Mouse (Mus musculus) spleen, adult 2 months (tissue): ENCODE measurements around the gene Mfsd9. TPM values are rescaled to one million over a fixed set of nuclear protein-coding genes. Genes with fewer than 3 reads are reported as not detected.

Experiments
- DNase-seq, 2 experiments: peaks; one replicate each; pipeline versions ENCODE4 v3.0.0 to v3.0.0-alpha.2; 2012 to 2021; ENCODE audit warnings: low spot score in 2 of 2, low read depth in 1 of 2
- H3K27ac ChIP-seq: fragments of 200-500 bp; 2 replicates; pipeline ENCODE4 v1.5.1; 2012; ENCODE audit warnings: low read length, inconsistent platforms; ENCODE audit not compliant: insufficient read depth
- H3K27me3 ChIP-seq: fragments of 200-500 bp; 2 replicates; pipeline ENCODE4 v1.6.1; 2012; ENCODE audit warnings: mild to moderate bottlenecking, moderate library complexity, low read length, inconsistent platforms; ENCODE audit not compliant: control insufficient read depth, insufficient read depth
- H3K36me3 ChIP-seq: fragments of 200-500 bp; 2 replicates; pipeline ENCODE4 v1.6.1; 2012; ENCODE audit warnings: mild to moderate bottlenecking, low read length, inconsistent platforms; ENCODE audit not compliant: control insufficient read depth, insufficient read depth
- H3K4me1 ChIP-seq: fragments of 200-500 bp; 2 replicates; pipeline ENCODE4 v1.6.1; 2011; ENCODE audit warnings: inconsistent platforms; ENCODE audit not compliant: control insufficient read depth, insufficient read depth, insufficient read length
- H3K4me3 ChIP-seq: fragments of 200-500 bp; 2 replicates; pipeline ENCODE4 v1.5.1; 2011; ENCODE audit warnings: mild to moderate bottlenecking, inconsistent platforms; ENCODE audit not compliant: insufficient read depth, insufficient read length; ENCODE audit errors: extremely low read depth
- CTCF ChIP-seq: fragments of 200-500 bp; IDR thresholded peaks from 2 replicates; pipeline ENCODE4 v1.5.1; 2011; ENCODE audit warnings: mild to moderate bottlenecking, inconsistent platforms; ENCODE audit not compliant: insufficient read depth, insufficient read length, insufficient replicate concordance; ENCODE audit errors: extremely low read depth
- POLR2A ChIP-seq: fragments of 200-500 bp; IDR thresholded peaks from 2 replicates; pipeline ENCODE4 v1.6.1; 2011; ENCODE audit warnings: low read depth, low read length, inconsistent platforms
- WGBS: fragments of 180-500 bp; shearing (Covaris S2); methylation state at CpG from one replicate; pipeline ENCODE4 v1.1.7; 2018; 5-methylcytosine and 5-hydroxymethylcytosine counted together
- polyA plus RNA-seq: library from polyadenylated mRNA; depleted of rRNA; stranded (reverse); fragments of >200 nt; gene quantifications from 2 replicates; pipeline ENCODE4 v1.2.3, GENCODE M21; 2012

The Mfsd9 gene
- polyA plus RNA-seq, 1 experiment, result 0.83 TPM

- TF ChIP-seq POLR2A, result no peak
- no peak for TF ChIP-seq CTCF
- Histone ChIP-seq H3K27me3 (no peaks in the 10 kb centered on the region), H3K4me1 (no peaks in the 10 kb centered on the region), H3K4me3 (no peak overlapping the region), H3K36me3 (no peaks in the 10 kb centered on the region), H3K27ac (no peak overlapping the region)
- 55% methylated on average over 5 of the region's 5 CpGs for WGBS
- no peak for DNase-seq
Observed at GRCm38 (mm10) chr1:40800908-40801307, 10.4 kb upstream of the Mfsd9 start.

- Histone ChIP-seq H3K4me1 (no peaks in the 10 kb centered on the region), H3K27ac (no peak overlapping the region), H3K36me3 (no peaks in the 10 kb centered on the region), H3K4me3 (no peak overlapping the region), H3K27me3 (no peaks in the 10 kb centered on the region)
- no peak for TF ChIP-seq CTCF
- 85% methylated on average over 8 of the region's 8 CpGs for WGBS
- DNase-seq, result no peak
Observed at GRCm38 (mm10) chr1:40799121-40799520, 8.6 kb upstream of the Mfsd9 start.

- H3K4me1 ChIP-seq, result no peaks in the 10 kb centered on the region
- no peaks in the 10 kb centered on the region for H3K27me3 ChIP-seq
- H3K27ac ChIP-seq, result no peak overlapping the region
- 19% methylated on average over 5 of the region's 5 CpGs for WGBS
- no peaks in the 10 kb centered on the region for H3K36me3 ChIP-seq
- no peak overlapping the region for H3K4me3 ChIP-seq
- TF ChIP-seq POLR2A (no peak), CTCF (peak; percentile 56; the same call in 1 of the 2 replicates)
- DNase-seq, result peak; percentile 23 to 30
Observed at GRCm38 (mm10) chr1:40797348-40797747, 6.9 kb upstream of the Mfsd9 start.

- no peaks in the 10 kb centered on the region for H3K36me3 ChIP-seq
- no peak overlapping the region for H3K27ac ChIP-seq
- DNase-seq, result no peak
- no peak overlapping the region for H3K4me3 ChIP-seq
- no peaks in the 10 kb centered on the region for H3K27me3 ChIP-seq
- H3K4me1 ChIP-seq, result no peaks in the 10 kb centered on the region
- WGBS, result 97% methylated on average over 1 of the region's 1 CpGs
- TF ChIP-seq CTCF (no peak), POLR2A (no peak)
Observed at GRCm38 (mm10) chr1:40795508-40795907, 5.0 kb upstream of the Mfsd9 start.

- Histone ChIP-seq H3K4me1 (no peaks in the 10 kb centered on the region), H3K36me3 (no peaks in the 10 kb centered on the region), H3K27ac (no peak overlapping the region), H3K27me3 (no peaks in the 10 kb centered on the region), H3K4me3 (peak overlapping the region; percentile 59; the same call in 1 of the 2 replicates)
- 54% methylated on average over 5 of the region's 5 CpGs for WGBS
- TF ChIP-seq POLR2A (no peak), CTCF (no peak)
- no peak for DNase-seq
Observed at GRCm38 (mm10) chr1:40789666-40790233, 737 bp downstream of the Mfsd9 start.

- TF ChIP-seq POLR2A, result no peak
- no peak for TF ChIP-seq CTCF
- 93% methylated on average over 6 of the region's 6 CpGs for WGBS
Observed at GRCm38 (mm10) chr1:40788956-40789355, 1.5 kb downstream of the Mfsd9 start.

GRCm38 (mm10) chr1:40785876-40786445 lies 4.5 kb downstream of the Mfsd9 start:
- Histone ChIP-seq H3K27ac (no peak overlapping the region), H3K36me3 (no peaks in the 10 kb centered on the region; the same call in 1 of the 2 replicates), H3K27me3 (no peaks in the 10 kb centered on the region), H3K4me1 (no peaks in the 10 kb centered on the region), H3K4me3 (no peak overlapping the region)
- DNase-seq, result no peak
- 88% methylated on average over 11 of the region's 11 CpGs for WGBS
- TF ChIP-seq CTCF, result no peak
- no peak for TF ChIP-seq POLR2A

More at GRCm38 (mm10) chr1:40788956-40789355, 1.5 kb downstream of the Mfsd9 start:
- Histone ChIP-seq H3K4me3 (no peak overlapping the region), H3K36me3 (no peaks in the 10 kb centered on the region; the same call in 1 of the 2 replicates), H3K27ac (no peak overlapping the region), H3K4me1 (no peaks in the 10 kb centered on the region), H3K27me3 (no peaks in the 10 kb centered on the region)
- no peak for DNase-seq
